Mouse (Mus musculus) CH12.LX (cell line): ENCODE results near the gene Tmprss3.

Source experiments
- E2F4 ChIP-seq: IDR thresholded peaks from 2 replicates; pipeline ENCODE4 v1.6.1; 2011; ENCODE audit warnings: low read depth, low read length, improper control_type of control experiment; ENCODE audit not compliant: insufficient replicate concordance
- EP300 ChIP-seq: IDR thresholded peaks from 2 replicates; pipeline ENCODE4 v1.6.1; 2011; ENCODE audit warnings: low read length, improper control_type of control experiment
- JUND ChIP-seq: conservative IDR thresholded peaks from 2 replicates; pipeline ENCODE4 v1.6.1; 2011; ENCODE audit warnings: low read depth, low read length, improper control_type of control experiment
- MEF2A ChIP-seq: IDR thresholded peaks from 2 replicates; pipeline ENCODE4 v1.6.1; 2014; ENCODE audit warnings: low read depth, mild to moderate bottlenecking, inconsistent platforms, low read length, improper control_type of control experiment, borderline replicate concordance
- SMC3 ChIP-seq: IDR thresholded peaks from 2 replicates; pipeline ENCODE4 v1.6.1; 2011; ENCODE audit warnings: low read depth, low read length, improper control_type of control experiment

DNA sequence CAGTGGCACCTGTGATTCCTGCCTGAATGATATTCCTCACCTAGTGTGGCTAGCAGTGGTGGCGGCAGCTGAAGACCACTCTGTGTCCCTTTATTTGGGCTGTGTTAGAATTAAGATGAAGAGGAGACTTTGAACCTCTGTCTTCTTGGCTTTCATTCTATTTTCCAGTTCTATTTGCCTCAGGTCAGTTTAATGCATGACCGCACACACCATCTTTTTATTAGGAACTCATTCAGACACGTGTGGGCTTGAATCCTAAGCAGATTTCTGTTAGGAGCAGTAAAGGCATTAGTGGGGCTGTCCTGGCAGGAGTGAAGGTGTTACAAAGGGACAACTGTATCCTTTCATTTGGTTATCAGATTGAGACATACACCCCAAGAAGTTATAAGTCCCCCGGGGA is 38.5 kb downstream of the Tmprss3 start:
- no peak for TF ChIP-seq EP300
- no peak for TF ChIP-seq E2F4
- no peak for TF ChIP-seq MEF2A
- no peak for TF ChIP-seq SMC3
- TF ChIP-seq JUND: no peak
